Mouse (Mus musculus) gastrocnemius, postnatal 10 days (tissue): Measurements from ENCODE around the gene Sema3b. TPM values are rescaled to one million over a fixed set of nuclear protein-coding genes. Genes with fewer than 3 reads are reported as not detected.
"Not testable (repeated sequence)": the region's sequence is repeated elsewhere in the genome, so short reads cannot be mapped to it uniquely, and the experiment has no call there.

Experiments used
- DNase-seq: peaks from one replicate; pipeline ENCODE4 v3.0.0; 2021; ENCODE audit warnings: mixed read lengths
- total RNA-seq, 2 experiments: library from RNA; stranded (reverse); gene quantifications; 2 replicates each; pipeline ENCODE4 v1.2.3; 2021

Sema3b gene
- total RNA-seq, 2 experiments from 2014 or later, result 41.8 to 51.3 TPM

DNA sequence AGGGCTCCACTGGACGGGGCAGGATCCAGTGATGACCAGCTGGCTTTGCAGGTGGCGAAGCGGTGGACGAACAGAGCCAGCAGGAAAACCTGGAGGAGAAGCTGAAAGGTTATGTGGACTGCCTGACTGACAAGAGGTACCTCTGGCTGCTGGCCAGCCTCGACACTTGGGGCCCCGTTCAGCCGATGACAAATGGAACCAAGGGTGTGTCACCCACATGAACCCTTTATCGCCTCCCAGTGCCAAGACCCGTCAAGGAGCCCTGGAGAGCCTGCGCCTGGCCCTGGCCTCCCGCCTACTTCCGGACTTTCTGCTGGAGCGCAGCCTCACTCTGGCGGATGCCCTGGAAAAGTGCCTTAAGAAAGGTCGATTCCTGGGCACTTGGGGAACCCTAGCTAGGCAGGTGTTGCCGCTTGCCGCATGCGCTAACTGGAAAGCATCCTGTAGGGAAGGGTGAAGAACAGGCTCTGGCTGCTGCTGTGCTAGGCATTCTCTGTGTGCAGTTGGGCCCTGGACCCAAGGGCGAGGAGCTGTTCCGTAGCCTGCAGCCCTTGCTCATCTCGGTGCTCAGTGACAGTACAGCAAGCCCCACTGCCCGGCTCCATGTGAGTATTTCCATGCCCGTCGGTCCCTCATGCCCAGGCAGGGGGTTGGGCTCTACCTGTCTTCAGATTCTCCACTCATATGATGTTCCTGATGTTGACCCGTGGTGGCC, 18.8 kb downstream of the Sema3b start:
- no peak for DNase-seq

DNA sequence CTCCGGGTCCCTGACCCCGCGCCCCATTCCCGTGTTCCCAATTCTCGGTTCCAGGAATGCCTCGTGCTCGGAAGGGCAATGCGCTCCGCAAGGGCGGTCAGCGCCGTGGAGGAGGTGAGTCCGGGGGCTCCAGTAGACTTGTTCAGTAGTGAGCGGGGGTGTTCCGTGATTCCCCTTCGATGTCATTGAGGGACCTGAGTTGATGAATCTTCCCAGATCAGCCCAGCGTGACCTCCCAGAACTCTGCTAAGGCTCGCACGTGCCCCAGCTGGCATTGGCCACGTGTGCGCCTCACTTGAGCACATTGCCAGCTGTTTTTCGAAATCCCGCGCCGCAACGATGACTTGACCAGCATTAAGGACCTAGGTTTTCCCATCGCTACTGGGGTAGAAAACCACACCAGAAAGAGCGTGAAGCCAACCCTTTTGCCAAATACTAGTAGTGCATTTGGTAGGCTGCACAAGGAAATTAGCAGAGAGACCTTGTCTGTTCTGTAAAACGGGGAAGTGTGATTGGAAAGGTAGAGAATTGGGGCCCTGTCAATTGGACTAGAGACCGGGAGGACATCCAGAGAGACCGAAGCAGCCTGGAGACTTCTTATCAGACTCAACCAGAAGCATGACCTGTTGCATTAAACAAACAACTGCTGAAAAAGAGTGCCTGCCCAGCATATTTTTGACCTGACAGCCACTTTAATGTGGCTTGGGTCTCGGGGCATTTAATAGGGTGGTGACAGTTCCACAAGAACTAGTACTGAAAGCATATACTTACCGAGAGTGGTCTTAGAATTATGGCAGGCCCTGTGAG, 21.0 kb downstream of the Sema3b start:
- DNase-seq, result peak; percentile 53

DNA sequence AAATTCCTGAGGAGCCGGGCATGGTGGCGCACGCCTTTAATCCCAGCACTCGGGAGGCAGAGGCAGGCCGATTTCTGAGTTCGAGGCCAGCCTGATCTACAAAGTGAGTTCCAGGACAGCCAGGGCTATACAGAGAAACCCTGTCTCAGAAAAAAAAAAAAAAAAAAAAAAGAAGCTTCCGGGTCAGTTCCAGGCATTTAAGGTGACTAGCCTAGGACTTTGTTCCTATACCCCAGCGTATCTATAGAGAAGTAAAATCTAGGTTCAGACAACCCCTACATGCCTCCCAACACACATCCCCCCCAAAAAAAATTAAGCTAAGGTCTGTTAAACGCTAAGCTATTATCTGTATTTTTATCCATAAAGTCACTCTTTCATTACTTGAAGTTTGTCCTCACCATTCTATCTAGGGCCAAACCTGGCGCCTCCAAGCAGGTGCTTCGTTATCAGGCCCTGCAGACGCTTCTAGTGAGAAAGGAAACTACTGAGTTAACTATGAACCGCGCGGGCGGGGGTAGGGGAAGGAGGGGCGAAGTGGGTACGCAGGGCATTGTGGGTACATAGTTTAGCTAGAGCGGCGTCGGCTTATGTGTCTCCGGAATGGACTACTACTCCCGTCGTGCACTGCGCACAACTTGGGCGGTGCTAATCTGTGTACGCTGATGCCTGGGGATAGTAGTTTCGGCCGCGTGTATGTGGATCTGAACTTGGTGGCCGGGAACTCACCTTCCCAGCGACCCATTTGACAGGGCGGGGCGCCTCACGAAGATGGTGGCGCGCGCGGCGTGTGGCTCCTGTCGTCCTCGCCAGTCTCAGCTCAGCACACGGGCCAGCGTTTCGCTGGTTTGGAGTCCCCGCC, 21.8 kb downstream of the Sema3b start, which contains the start of gene Ifrd2:
Gene Ifrd2 (plus strand): TSS at position 669 of the 859 bp plus-strand sequence.
- peak; percentile 91 for DNase-seq

DNA sequence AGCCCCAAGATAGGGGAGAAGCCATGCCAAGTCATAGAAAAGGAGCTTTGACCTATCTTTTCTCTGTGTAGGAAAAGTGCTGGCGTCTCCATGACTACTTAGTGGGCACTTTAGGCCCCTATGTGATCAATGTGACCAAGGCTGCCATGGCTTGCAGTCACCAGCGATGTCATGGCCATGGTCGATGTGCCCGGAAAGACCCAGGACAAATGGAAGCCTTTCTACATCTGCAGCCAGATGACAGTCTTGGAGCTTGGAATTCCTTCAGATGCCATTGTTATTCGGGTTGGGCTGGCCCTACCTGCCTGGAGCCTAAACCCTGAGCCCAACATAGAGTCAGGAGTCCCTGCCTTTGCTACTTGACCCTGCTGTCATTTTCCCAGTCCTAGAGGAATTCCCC, 22.5 kb downstream of the Sema3b start:
- no peak for DNase-seq

DNA sequence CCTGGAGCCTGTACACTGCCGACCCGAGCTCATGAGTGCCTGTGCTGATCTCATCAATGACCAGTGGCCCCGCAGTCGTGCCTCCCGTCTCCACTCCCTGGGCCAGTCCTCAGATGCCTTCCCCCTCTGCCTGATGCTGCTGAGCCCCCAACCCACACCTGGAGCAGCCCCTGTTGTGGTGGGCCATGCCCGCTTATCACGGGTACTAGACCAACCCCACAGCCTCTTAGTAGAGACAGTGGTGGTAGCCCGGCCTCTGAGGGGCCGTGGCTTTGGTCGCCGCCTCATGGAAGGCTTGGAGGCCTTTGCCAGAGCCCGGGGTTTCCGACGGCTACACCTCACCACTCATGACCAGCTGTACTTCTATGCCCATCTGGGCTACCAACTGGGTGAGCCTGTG, 25.9 kb downstream of the Sema3b start:
- DNase-seq, result no peak

DNA sequence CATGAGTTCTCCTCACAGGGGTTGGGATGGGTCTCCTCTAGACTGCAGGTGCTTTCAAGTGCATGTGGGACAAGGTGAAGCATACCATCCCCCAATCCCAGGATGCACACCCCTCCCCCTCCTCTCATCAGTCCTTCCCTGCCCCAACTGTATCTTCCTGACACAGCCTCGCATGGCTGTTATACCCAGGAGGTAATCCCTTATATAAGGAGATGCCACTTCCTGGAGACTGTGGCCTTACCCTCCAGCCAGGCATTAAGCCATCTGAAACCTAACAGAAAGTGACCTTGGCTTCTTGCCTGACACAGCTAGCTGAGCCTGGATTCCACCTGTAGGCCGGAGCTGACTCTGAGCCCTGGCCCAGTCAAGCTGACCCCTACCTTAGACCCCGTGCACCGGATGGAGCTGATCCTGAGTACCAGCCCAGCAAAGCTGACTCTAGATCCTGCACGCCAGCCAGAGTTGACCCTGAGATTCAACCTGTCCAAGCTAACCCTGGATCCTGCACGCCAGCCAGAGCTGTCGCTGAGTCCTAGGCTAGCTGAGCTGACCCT, 26.4 kb downstream of the Sema3b start:
- no peak for DNase-seq

DNA sequence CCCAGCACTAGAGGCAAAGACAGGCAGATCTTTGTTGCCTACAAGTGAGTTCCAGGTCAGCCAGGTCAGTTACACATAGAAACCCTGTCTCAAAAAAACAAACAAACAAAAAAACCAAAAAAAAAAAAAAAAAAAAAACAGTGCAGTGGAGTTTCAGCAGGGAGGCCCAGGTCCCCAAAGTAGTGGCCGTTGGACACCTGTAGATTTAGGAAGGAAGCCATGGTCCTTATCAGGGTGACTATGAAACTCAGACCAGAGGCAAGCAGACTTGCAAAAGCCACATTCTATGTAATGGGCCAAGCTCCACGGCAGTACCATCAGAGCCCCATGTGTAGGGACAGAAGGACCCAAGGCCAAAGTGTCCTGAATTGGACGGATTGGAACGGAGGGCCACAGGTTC, 27.4 kb downstream of the Sema3b start:
- DNase-seq, result no peak

DNA sequence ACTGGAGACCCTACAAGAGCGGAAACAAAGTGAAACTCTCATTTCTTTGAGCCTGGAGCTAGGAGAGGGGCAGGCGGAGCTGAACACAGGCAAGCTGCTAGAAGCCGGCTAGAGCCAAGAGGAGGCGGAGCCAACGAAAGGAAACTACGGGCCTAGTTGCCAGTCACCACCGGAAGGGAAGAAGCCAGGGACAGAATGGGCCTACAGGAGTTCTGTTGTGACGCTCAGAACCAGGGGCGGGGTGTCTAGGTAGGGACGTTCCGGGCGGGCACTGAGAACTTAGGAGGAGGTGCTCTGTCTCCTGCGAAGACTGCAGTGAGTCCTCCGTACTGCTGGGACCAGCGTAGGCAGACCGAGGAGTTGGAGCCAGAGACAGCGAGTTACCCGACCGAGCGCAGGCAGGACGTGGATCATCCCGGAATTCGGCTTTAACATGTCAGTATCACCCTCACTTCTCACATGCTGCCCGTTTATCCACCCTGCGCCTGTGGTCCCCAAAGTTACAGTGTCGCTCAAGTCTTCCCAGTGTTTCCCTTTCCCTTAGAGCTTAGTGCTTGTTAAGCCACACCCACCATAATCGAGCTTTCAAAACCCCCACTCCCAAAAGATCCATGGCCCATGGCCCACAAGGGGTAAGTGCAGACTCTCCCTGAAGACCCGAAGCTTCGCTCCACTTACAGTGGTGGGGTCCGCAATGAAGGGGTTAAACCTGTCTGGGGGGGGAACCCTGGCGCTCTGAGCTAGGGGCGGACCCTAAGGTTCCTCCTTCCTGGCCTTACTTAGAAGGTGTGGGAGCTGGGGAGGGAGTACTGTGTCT, 28.3 kb downstream of the Sema3b start, which contains the start of gene Hyal3:
Gene Hyal3 (plus strand): TSS at position 318 of the 817 bp plus-strand sequence.
- peak; percentile 83 for DNase-seq

DNA sequence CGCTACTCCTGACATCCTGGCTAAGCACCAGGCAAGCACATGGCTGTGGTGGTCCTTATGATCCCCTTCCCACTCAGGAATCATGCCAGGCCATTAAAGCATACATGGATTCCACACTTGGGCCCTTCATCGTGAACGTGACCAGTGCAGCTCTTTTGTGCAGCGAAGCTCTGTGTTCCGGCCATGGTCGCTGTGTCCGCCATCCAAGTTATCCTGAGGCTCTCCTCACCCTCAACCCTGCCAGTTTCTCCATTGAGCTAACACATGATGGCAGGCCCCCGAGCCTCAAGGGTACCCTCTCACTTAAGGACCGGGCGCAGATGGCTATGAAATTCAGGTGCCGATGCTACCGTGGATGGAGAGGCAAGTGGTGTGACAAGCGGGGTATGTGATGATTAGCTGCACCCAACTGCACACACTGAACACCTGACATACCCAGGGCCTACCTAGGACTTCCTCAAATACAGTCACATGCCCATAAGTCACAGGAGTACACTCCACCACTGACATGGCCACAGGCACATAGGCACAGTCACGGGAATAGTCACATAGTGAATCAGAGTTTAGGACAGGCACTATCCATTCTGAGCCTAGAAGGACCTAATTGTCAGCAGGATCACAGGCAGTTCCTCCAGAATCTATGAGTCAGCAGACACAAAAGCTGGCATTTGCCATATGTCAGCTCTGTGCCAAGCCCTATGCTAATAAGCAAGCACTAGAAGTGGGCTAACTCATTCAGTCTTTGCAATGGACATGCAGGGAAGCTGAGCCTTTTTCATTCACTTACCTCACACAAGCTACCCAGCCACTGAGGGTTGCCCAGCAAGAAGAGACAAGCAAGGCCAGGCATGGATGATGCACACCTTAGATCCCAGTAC, 29.8 kb downstream of the Sema3b start:
- no peak for DNase-seq

DNA sequence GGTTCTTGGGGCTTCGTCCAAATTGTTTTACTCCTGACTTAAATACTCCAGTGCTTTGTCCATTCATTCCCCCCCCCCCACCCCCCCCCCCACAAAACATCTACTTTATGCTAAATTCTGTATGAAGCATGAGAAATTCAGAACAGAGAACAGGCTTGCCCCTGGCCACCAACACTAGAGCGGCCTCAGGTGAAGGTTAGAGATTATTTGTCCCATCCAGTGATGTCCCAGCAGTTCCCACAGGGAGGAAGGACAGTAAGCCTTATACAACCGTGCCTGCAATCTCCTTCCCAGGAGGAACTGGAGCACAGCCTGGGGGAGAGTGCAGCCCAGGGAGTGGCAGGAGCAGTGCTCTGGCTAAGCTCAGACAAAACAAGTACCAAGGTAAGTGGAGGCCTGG, 30.4 kb downstream of the Sema3b start, which contains the start of gene Naa80:
Gene Naa80 (plus strand): TSS at position 301 of the 400 bp plus-strand sequence.
- no peak for DNase-seq

DNA sequence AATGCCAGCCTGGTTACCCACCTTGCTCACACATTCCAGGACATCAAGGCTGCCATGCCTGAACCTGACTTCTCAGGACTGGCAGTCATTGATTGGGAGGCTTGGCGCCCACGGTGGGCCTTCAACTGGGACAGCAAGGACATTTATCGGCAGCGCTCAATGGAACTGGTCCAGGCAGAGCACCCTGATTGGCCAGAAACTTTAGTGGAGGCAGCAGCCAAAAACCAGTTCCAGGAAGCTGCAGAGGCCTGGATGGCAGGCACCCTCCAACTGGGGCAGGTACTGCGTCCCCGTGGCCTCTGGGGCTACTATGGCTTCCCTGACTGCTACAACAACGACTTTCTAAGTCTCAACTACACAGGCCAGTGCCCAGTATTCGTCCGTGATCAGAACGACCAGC, 31.2 kb downstream of the Sema3b start:
- no peak for DNase-seq

DNA sequence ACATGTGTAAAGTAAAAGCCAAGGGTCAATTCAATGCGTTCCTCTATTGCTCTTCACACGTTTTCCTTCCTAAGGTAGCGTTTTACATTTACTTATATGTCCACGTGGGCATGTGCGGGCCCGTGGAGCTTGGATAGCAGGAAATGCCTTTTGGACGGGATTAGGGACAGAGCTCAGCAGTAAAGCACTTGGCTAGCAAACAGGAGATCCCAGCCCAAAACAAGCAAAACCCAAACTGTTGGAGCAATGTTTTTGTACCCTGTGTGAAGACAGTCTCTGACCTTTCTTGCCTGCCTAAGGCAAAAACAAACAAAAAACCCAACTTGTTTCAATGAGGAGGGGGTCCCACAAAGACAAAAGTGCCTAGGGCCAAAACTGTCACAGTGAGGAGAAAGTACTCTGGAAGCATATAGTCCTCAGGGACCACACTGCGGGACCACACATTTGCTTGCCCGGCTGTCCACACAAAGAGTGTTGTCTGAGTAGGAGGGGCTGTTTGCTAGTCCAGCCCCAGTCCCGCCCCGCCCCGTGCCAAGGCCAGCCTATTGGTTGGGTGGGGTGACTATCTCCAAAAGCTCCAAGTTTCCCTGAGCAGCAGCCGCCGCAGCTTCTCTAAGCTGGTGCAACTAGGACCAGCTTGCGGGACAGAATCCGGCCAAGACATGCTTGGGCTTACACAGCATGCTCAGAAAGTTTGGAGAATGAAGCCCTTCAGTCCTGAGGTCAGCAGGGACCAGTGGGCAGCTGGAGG, 32.5 kb downstream of the Sema3b start, which contains the start of gene Hyal1:
Gene Hyal1 (plus strand): TSS at position 571 of the 751 bp plus-strand sequence.
- peak; percentile 86 for DNase-seq

DNA sequence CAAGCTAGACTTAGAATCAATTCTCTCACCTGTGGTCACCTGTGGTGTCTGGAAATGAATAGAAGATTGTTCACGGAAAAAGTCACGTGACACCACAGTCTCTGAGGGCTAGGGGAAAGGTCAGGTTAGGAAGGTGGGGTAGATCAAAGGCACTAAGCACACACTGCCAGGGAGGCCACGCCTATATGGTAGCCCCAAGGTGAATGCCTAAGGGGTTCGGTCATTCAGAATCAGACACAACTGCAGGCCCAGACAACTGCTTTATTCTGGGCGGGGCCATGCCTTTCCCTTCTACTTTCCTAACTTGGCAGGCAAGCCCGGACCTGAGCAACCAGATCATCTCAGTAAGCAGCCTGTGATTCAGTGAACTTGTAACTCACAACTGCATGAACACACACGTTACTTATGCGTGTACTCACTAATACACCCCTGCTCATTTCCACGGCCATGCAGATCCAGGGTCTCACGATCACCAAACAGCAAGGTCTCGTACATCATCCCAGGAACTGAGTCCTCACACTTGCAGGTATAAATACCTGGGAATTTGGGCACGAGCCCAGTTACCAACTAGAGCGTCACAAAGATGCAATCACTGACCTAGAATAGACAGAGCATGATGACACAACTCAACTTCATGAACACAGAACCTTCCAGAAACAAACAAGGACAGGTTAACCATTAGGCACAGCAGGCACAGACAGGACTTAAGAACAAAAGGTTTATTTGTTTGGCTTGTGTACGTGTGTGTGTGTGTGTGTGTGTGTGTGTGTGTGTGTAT, 33.3 kb downstream of the Sema3b start:
- DNase-seq, result no peak

DNA sequence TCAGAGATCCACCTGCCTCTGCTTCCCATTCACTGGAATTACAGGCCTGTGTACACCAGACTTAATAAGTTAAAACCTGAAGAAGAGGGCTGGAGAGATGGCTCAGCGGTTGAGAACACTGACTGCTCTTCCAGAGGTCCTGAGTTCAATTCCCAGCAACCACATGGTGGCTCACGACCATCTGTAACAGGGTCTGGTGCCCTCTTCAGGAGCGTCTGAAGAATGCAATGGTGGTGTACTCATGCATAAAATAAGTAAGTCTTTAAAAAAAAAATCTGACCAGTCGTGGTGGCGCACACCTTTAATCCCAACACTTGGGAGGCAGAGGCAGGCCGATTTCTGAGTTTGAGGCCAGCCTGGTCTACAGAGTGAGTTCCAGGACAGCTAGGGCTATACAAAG, 35.3 kb downstream of the Sema3b start:
- DNase-seq, result not testable (repeated sequence)

DNA sequence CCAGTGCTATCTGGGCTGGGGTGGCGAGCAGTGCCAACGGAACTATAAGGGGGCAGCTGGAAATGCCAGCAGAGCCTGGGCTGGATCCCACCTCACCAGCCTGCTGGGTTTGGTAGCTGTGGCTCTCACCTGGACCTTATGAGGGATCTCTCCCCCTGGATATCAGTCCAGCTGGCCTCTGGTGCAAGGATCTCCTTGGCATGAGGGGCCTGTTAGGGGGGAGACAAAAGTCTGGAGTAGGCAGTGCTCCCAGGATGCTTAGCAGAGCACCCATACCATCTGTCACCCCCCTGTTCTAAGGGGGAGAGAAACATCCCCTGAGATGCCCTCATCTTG, 36.7 kb downstream of the Sema3b start:
- DNase-seq, result no peak

DNA sequence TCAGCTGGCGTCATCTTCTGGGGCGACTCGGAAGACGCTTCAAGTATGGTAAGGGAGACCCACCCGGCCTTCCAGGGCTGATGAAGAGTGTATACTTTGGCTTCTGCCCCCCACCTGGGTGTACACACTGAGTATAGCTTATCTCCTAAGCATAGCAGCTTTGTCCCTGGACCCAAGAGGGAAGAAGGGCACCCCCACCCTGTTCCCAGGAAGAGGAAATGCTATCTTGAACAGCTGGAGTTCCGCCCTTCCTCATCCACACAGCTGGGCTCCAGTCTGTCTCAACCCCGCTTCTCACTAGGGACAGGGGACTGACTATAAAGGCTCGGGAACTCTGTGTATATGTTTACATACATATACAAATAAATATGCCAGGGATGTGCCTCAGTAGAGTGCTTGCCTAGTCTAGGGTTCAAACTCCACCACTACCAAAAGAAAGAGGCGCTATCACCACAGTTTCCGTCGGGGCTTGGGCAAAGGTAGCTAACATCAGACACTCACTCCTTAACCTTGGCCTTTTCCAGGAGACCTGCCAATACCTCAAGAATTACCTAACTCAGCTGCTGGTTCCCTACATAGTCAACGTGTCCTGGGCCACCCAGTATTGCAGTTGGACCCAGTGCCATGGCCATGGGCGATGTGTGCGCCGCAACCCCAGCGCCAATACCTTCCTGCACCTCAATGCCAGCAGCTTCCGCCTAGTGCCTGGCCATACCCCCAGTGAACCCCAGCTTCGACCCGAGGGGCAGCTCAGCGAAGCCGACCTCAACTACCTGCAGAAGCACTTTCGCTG, 37.3 kb downstream of the Sema3b start:
- DNase-seq, result no peak

DNA sequence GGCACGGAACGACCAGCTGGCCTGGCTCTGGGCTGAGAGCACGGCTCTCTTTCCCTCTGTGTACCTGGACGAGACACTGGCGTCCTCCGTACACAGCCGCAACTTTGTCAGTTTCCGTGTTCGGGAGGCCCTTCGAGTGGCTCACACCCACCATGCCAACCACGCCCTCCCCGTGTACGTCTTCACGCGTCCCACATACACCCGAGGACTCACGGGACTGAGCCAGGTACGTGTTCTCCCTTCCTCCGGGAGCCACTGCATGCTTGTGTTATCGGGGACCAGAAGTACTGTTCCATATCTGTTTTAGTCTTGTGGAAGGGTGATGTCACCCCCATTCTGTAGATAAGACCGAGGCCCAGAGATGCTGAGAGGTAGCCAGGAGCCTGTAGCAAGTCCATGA, 38.2 kb downstream of the Sema3b start:
- no peak for DNase-seq

DNA sequence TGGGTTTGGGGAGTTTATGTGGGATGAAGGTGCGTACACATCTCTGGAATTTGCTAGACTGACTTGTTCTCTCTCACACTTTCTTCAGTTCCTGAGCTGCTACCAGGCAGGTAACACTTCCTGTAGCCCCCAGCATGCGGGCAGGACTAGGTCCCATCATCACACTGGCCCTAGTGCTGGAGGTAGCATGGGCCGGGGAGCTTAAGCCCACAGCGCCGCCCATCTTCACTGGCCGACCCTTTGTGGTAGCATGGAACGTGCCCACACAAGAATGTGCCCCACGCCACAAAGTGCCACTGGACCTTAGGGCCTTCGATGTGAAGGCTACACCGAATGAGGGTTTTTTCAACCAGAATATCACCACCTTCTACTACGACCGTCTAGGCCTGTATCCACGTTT, 39.0 kb downstream of the Sema3b start:
- DNase-seq, result no peak
